Mouse (Mus musculus): ENCODE measurements around the gene Mreg.

Mreg gene

DNA sequence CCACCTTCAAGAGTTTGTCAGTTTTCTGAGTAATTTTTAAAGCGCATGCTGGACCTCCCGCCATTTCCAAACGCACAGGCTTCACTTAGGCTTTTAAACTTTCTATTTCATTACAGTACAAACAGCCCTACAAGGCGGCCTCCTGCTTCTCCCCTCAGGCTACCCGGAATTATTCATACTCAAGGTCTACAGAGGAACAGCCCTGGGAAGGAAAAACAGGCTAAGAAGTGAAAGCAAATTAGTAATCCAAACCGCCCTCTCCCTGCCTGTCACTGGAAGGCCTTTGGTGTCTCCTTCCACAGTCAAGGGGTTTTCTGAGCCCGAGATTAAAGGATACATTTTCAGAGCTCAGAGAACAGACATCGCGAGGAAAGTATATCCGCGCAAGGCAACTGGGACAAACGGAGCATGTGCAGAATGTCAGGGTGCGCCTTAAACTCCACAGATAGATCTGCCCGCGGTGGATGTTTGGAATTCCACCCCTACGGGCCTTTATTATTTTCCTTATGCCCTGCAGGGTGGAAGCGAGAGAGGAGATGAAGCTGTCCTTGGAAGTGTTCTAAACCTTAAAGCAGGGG, 90.4 kb downstream of the Mreg start:
- DNase-seq: no peak

GRCm38 (mm10) chr1:72119981-72120380, 92.1 kb downstream of the Mreg start:
- DNase-seq: no peak

DNA sequence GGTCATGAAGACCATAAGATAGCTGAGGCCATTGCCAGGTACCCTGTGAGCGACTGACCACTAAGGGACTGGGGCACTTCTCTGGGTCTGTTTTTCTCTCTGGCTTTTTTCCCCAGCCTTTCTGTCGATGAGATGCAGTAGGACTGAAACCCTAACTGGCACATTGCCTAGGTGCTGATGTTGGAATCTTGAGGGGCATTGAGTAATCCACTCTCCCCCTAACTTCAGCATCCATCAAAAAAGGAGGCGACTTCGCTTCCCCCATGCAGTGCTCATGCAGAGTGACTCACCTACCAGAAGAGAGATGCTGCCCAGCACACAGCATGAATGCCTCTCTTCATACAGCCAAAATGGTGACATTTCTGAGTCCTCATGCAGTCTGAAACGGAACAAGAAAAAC, 97.9 kb downstream of the Mreg start:
- DNase-seq: no peak

Data from cerebellum, adult 11 months (tissue).